Mouse (Mus musculus): ENCODE results near the gene Ip6k1. TPM values are rescaled to one million over a fixed set of nuclear protein-coding genes. Genes with fewer than 3 reads are reported as not detected.
A peak's percentile ranks its signal among the peaks of the same experiment; 100 is the strongest.
"Not testable (repeated sequence)": the region's sequence is repeated elsewhere in the genome, so short reads cannot be mapped to it uniquely, and the experiment has no call there.

The Ip6k1 gene
- polyA plus RNA-seq, 1 experiment from 2014 or later: 52.0 TPM

GRCm38 (mm10) chr9:108013577-108013976 lies 11.3 kb downstream of the Ip6k1 start:
- 100% methylated on average over 2 of the region's 2 CpGs for WGBS

GRCm38 (mm10) chr9:108017127-108017526 lies 14.8 kb downstream of the Ip6k1 start:
- H3K27me3 ChIP-seq (replicated peaks; ENCODE audit: insufficient read depth, low read length): no peaks in the 10 kb centered on the region
- no peak overlapping the region for H3K9ac ChIP-seq (replicated peaks; ENCODE audit: low read depth)
- no peak for DNase-seq (ENCODE audit: low spot score)
- H3K27ac ChIP-seq (ENCODE audit: low read length): no peak overlapping the region
- no peaks in the 10 kb centered on the region for H3K36me3 ChIP-seq (ENCODE audit: insufficient read depth, low read length)
- H3K4me3 ChIP-seq (ENCODE audit: low read depth, low read length): no peak overlapping the region
- H3K9me3 ChIP-seq (ENCODE audit: low read length): no peaks in the 10 kb centered on the region
- no peaks in the 10 kb centered on the region for H3K4me1 ChIP-seq (ENCODE audit: insufficient read depth, low read depth, low read length)
- no peak overlapping the region for H3K4me2 ChIP-seq (replicated peaks; ENCODE audit: low read depth, low read length)
- WGBS: 86% methylated on average over 3 of the region's 3 CpGs
- no peak for ATAC-seq
- TF ChIP-seq EP300 (IDR thresholded peaks at IDR 0.05) (no peak), CTCF (IDR thresholded peaks at IDR 0.05) (no peak)

More at GRCm38 (mm10) chr9:108013577-108013976, 11.3 kb downstream of the Ip6k1 start:
- not testable (repeated sequence) for H3K9me3 ChIP-seq (ENCODE audit: low read length); H3K4me3 ChIP-seq (ENCODE audit: low read depth, low read length); H3K27ac ChIP-seq (ENCODE audit: low read length); H3K4me1 ChIP-seq (ENCODE audit: insufficient read depth, low read depth, low read length); H3K36me3 ChIP-seq (ENCODE audit: insufficient read depth, low read length); H3K27me3 ChIP-seq (replicated peaks; ENCODE audit: insufficient read depth, low read length); H3K4me2 ChIP-seq (replicated peaks; ENCODE audit: low read depth, low read length); H3K9ac ChIP-seq (replicated peaks; ENCODE audit: low read depth); ATAC-seq; DNase-seq (ENCODE audit: low spot score)
- TF ChIP-seq CTCF (IDR thresholded peaks at IDR 0.05): peak; percentile 26; the same call in 1 of the 2 replicates

- DNase-seq (ENCODE audit: low spot score) (no peak), ATAC-seq (no peak)
- no peaks in the 10 kb centered on the region for H3K27me3 ChIP-seq (replicated peaks; ENCODE audit: insufficient read depth, low read length)
- WGBS: 91% methylated on average over 1 of the region's 1 CpGs
- no peaks in the 10 kb centered on the region for H3K4me1 ChIP-seq (ENCODE audit: insufficient read depth, low read depth, low read length)
- no peak overlapping the region for H3K9ac ChIP-seq (replicated peaks; ENCODE audit: low read depth)
- no peak overlapping the region for H3K4me2 ChIP-seq (replicated peaks; ENCODE audit: low read depth, low read length)
- no peak overlapping the region for H3K27ac ChIP-seq (ENCODE audit: low read length)
- H3K4me3 ChIP-seq (ENCODE audit: low read depth, low read length): no peak overlapping the region
- peaks cover 8% of the 10 kb centered on the region for H3K36me3 ChIP-seq (ENCODE audit: insufficient read depth, low read length)
- no peaks in the 10 kb centered on the region for H3K9me3 ChIP-seq (ENCODE audit: low read length)
- TF ChIP-seq CTCF (IDR thresholded peaks at IDR 0.05) (no peak), EP300 (IDR thresholded peaks at IDR 0.05) (no peak)
These were observed 18.4 kb downstream of the Ip6k1 start for GRCm38 (mm10) chr9:108020741-108021140.

DNA sequence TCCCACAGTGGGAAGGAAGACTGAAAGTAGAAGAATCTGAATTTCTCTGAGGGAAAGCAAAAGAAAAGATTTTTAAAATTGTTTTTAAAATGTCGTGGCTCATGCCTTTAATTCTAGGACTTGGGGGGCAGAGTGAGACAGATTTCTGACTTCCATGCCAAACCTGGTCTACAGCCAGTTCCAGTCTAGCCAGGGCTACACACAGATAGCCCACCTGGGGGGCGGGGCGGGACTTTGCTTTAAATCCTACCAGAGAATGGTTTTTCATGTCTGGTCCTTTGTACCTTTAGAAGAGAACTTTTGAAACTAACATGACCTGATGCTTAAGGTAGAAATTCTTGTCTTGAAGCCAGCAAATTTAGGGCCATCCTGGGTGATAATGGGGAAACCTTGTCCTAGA lies 20.9 kb downstream of the Ip6k1 start:
- Histone ChIP-seq H3K4me1 (ENCODE audit: insufficient read depth, low read depth, low read length) (no peaks in the 10 kb centered on the region), H3K27me3 (replicated peaks; ENCODE audit: insufficient read depth, low read length) (no peaks in the 10 kb centered on the region), H3K4me3 (ENCODE audit: low read depth, low read length) (no peak overlapping the region), H3K9ac (replicated peaks; ENCODE audit: low read depth) (no peak overlapping the region), H3K27ac (ENCODE audit: low read length) (no peak overlapping the region), H3K9me3 (ENCODE audit: low read length) (no peaks in the 10 kb centered on the region), H3K4me2 (replicated peaks; ENCODE audit: low read depth, low read length) (no peak overlapping the region), H3K36me3 (ENCODE audit: insufficient read depth, low read length) (peaks cover 15% of the 10 kb centered on the region)
- no peak for ATAC-seq
- no peak for DNase-seq (ENCODE audit: low spot score)
- 81% methylated on average over 3 of the region's 3 CpGs for WGBS
- no peak for TF ChIP-seq EP300 (IDR thresholded peaks at IDR 0.05)
- TF ChIP-seq CTCF (IDR thresholded peaks at IDR 0.05): no peak

DNA sequence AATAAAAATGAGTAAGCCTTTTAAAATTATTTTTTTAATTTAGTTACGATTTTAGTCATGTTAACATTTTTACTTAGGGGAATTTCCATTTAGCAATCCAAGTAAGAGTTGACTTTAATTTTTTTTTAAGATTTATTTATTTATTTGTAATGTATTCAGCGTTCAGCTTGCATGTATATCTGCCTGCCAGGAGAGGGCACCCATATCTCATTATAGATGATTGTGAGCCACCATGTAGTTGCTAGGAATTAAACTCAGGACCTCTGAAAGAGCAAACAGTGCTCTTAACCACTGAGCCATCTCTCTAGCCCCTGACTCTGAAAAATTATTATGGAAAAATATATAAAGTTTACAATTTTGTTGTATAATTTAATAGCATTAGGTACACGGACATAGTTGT lies 24.3 kb downstream of the Ip6k1 start:
- Histone ChIP-seq H3K4me3 (ENCODE audit: low read depth, low read length) (no peak overlapping the region), H3K27ac (ENCODE audit: low read length) (no peak overlapping the region), H3K27me3 (replicated peaks; ENCODE audit: insufficient read depth, low read length) (no peaks in the 10 kb centered on the region), H3K4me2 (replicated peaks; ENCODE audit: low read depth, low read length) (no peak overlapping the region), H3K9me3 (ENCODE audit: low read length) (no peaks in the 10 kb centered on the region), H3K9ac (replicated peaks; ENCODE audit: low read depth) (no peak overlapping the region), H3K4me1 (ENCODE audit: insufficient read depth, low read depth, low read length) (no peaks in the 10 kb centered on the region), H3K36me3 (ENCODE audit: insufficient read depth, low read length) (peaks cover 17% of the 10 kb centered on the region)
- TF ChIP-seq CTCF (IDR thresholded peaks at IDR 0.05): peak; percentile 41; the same call in 1 of the 2 replicates
- no peak for TF ChIP-seq EP300 (IDR thresholded peaks at IDR 0.05)
- ATAC-seq (no peak), DNase-seq (ENCODE audit: low spot score) (peak; percentile 42)
- WGBS: 83% methylated on average over 3 of the region's 3 CpGs

- Histone ChIP-seq H3K4me2 (replicated peaks; ENCODE audit: low read depth, low read length) (no peak overlapping the region), H3K4me1 (ENCODE audit: insufficient read depth, low read depth, low read length) (no peaks in the 10 kb centered on the region), H3K9me3 (ENCODE audit: low read length) (no peaks in the 10 kb centered on the region), H3K36me3 (ENCODE audit: insufficient read depth, low read length) (peaks cover 17% of the 10 kb centered on the region), H3K9ac (replicated peaks; ENCODE audit: low read depth) (no peak overlapping the region), H3K4me3 (ENCODE audit: low read depth, low read length) (no peak overlapping the region), H3K27ac (ENCODE audit: low read length) (no peak overlapping the region), H3K27me3 (replicated peaks; ENCODE audit: insufficient read depth, low read length) (no peaks in the 10 kb centered on the region)
- ATAC-seq (no peak), DNase-seq (ENCODE audit: low spot score) (no peak)
- TF ChIP-seq EP300 (IDR thresholded peaks at IDR 0.05) (no peak), CTCF (IDR thresholded peaks at IDR 0.05) (peak; percentile 29; the same call in 1 of the 2 replicates)
- 96% methylated on average over 3 of the region's 3 CpGs for WGBS
These were observed 25.6 kb downstream of the Ip6k1 start for GRCm38 (mm10) chr9:108027867-108028266.

DNA sequence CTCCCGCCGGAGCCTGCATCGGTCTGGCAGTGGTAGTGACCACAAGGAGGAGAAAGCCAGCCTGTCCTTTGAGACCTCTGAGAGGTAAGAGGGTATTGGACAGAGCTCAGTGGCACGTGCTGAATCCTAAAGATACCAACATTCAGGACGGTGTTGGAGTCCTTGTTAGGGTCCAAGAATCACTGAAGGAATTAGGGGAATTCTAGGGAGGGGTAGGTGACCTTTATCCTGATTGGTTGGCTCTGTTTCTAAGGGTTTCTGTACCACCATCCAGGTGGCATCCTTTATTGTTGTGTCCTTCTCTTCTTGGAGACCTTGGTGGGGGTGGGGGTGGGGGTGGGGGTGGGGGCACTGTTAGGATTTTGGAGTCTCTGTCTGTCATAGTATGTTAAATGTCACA lies 29.8 kb downstream of the Ip6k1 start:
- DNase-seq (ENCODE audit: low spot score): no peak
- H3K27me3 ChIP-seq (replicated peaks; ENCODE audit: insufficient read depth, low read length): no peaks in the 10 kb centered on the region
- no peaks in the 10 kb centered on the region for H3K9me3 ChIP-seq (ENCODE audit: low read length)
- no peak overlapping the region for H3K4me3 ChIP-seq (ENCODE audit: low read depth, low read length)
- H3K4me2 ChIP-seq (replicated peaks; ENCODE audit: low read depth, low read length): no peak overlapping the region
- TF ChIP-seq CTCF (IDR thresholded peaks at IDR 0.05): no peak
- no peak for TF ChIP-seq EP300 (IDR thresholded peaks at IDR 0.05)
- H3K27ac ChIP-seq (ENCODE audit: low read length): no peak overlapping the region
- ATAC-seq: no peak
- WGBS: 93% methylated on average over 5 of the region's 5 CpGs
- peaks cover 10% of the 10 kb centered on the region for H3K36me3 ChIP-seq (ENCODE audit: insufficient read depth, low read length)
- no peak overlapping the region for H3K9ac ChIP-seq (replicated peaks; ENCODE audit: low read depth)
- no peaks in the 10 kb centered on the region for H3K4me1 ChIP-seq (ENCODE audit: insufficient read depth, low read depth, low read length)
